Mouse (Mus musculus): ENCODE measurements around the gene Olfr1053. TPM values are rescaled to one million over a fixed set of nuclear protein-coding genes. Genes with fewer than 3 reads are reported as not detected.
"Not testable (repeated sequence)": the region's sequence is repeated elsewhere in the genome, so short reads cannot be mapped to it uniquely, and the experiment has no call there.

The Olfr1053 gene
- not detected for total RNA-seq (2021)

GRCm38 (mm10) chr2:86315184-86315583, at the start of gene Olfr1053:
Gene Olfr1053, minus strand, starts transcription at chr2:86315284.
- DNase-seq, result no peak

GRCm38 (mm10) chr2:86362369-86362768, 47.3 kb upstream of the Olfr1053 start, which contains the start of gene Olfr1056:
Gene Olfr1056, minus strand, starts transcription at chr2:86362469.
- no peak for DNase-seq

GRCm38 (mm10) chr2:86351751-86352150, 36.7 kb upstream of the Olfr1053 start:
- DNase-seq, result not testable (repeated sequence)

- DNase-seq, result no peak
These were observed 35.1 kb upstream of the Olfr1053 start, which contains the start of gene Olfr1055 for GRCm38 (mm10) chr2:86350184-86350583. Gene Olfr1055, minus strand, starts transcription at chr2:86350284.

- DNase-seq, result no peak
These were observed 20.2 kb upstream of the Olfr1053 start, which contains the start of gene Olfr1054 for GRCm38 (mm10) chr2:86335333-86335732. Gene Olfr1054, minus strand, starts transcription at chr2:86335433.

GRCm38 (mm10) chr2:86292155-86292554, 22.9 kb downstream of the Olfr1053 start, which contains the start of gene Olfr1052:
Gene Olfr1052, plus strand, starts transcription at chr2:86292455.
- no peak for DNase-seq

- DNase-seq, result not testable (repeated sequence)
These were observed 36.1 kb downstream of the Olfr1053 start, which contains the start of gene Olfr1051 for GRCm38 (mm10) chr2:86278988-86279387. Gene Olfr1051, minus strand, starts transcription at chr2:86279088.

Other genes with a start within 250 kb of the Olfr1053 start
- gene Olfr1036, start 241.3 kb downstream of the Olfr1053 start, total RNA-seq (2021), result not detected
- gene Olfr1037, start 227.9 kb downstream of the Olfr1053 start, total RNA-seq (2021), result not detected
- not detected for gene Olfr1039, start 179.4 kb downstream of the Olfr1053 start, total RNA-seq (2021)
- gene Olfr1040, start 168.6 kb downstream of the Olfr1053 start, total RNA-seq (2021), result not detected
- not detected for gene Olfr1042, start 153.4 kb downstream of the Olfr1053 start, total RNA-seq (2021)
- not detected for gene Olfr1043, start 147.8 kb downstream of the Olfr1053 start, total RNA-seq (2021)
- not detected for gene Olfr1044, start 137.5 kb downstream of the Olfr1053 start, total RNA-seq (2021)
- gene Olfr52, start 129.6 kb downstream of the Olfr1053 start, total RNA-seq (2021), result not detected
- gene Olfr1045, start 112.3 kb downstream of the Olfr1053 start, total RNA-seq (2021), result not detected
- gene Olfr1046, start 96.0 kb downstream of the Olfr1053 start, total RNA-seq (2021), result not detected
- gene Olfr1047, start 83.9 kb downstream of the Olfr1053 start, total RNA-seq (2021), result not detected
- not detected for gene Olfr1048, start 75.0 kb downstream of the Olfr1053 start, total RNA-seq (2021)
- gene Olfr1049, start 57.0 kb downstream of the Olfr1053 start, total RNA-seq (2021), result not detected
- gene Olfr1051, start 36.2 kb downstream of the Olfr1053 start, total RNA-seq (2021), result not detected
- gene Olfr1052, start 22.8 kb downstream of the Olfr1053 start, total RNA-seq (2021), result not detected
- not detected for gene Olfr1054, start 20.1 kb upstream of the Olfr1053 start, total RNA-seq (2021)
- not detected for gene Olfr1055, start 35.0 kb upstream of the Olfr1053 start, total RNA-seq (2021)
- gene Olfr1056, start 47.2 kb upstream of the Olfr1053 start, total RNA-seq (2021), result not detected
- gene Olfr1057, start 63.1 kb upstream of the Olfr1053 start, total RNA-seq (2021), result not detected
- gene Olfr1058, start 73.3 kb upstream of the Olfr1053 start, total RNA-seq (2021), result not detected
- not detected for gene Olfr1061, start 98.8 kb upstream of the Olfr1053 start, total RNA-seq (2021)
- gene Olfr1062, start 111.5 kb upstream of the Olfr1053 start, total RNA-seq (2021), result not detected
- gene Olfr1065, start 135.3 kb upstream of the Olfr1053 start, total RNA-seq (2021), result not detected
- not detected for gene Olfr1066, start 141.0 kb upstream of the Olfr1053 start, total RNA-seq (2021)
- not detected for gene Olfr228, start 172.1 kb upstream of the Olfr1053 start, total RNA-seq (2021)
- not detected for gene Olfr1076, start 193.2 kb upstream of the Olfr1053 start, total RNA-seq (2021)
- not detected for gene Olfr1079, start 227.2 kb upstream of the Olfr1053 start, total RNA-seq (2021)
- gene Olfr1080, start 243.0 kb upstream of the Olfr1053 start, total RNA-seq (2021), result not detected

Data from heart, postnatal 4 days (tissue).